Mouse (Mus musculus) lung, postnatal 4 days (tissue): ENCODE data around the gene 2210408I21Rik.

Source experiments
- DNase-seq, 2 experiments: peaks; one replicate each; pipeline ENCODE4 v3.0.0; 2021

2210408I21Rik gene

GRCm38 (mm10) chr13:77514046-77514445 lies 378.7 kb downstream of the 2210408I21Rik start:
- DNase-seq = no peak

- no peak for DNase-seq
Observed at GRCm38 (mm10) chr13:77528960-77529699, 393.8 kb downstream of the 2210408I21Rik start.

- no peak for DNase-seq
Observed at GRCm38 (mm10) chr13:77529760-77530159, 394.4 kb downstream of the 2210408I21Rik start.

GRCm38 (mm10) chr13:77537466-77537865 lies 402.1 kb downstream of the 2210408I21Rik start:
- DNase-seq = no peak

GRCm38 (mm10) chr13:77547486-77548385 lies 412.4 kb downstream of the 2210408I21Rik start:
- no peak for DNase-seq

- no peak for DNase-seq
Observed at GRCm38 (mm10) chr13:77548386-77548695, 413.0 kb downstream of the 2210408I21Rik start.

- DNase-seq = no peak
Observed at GRCm38 (mm10) chr13:77548750-77549149, 413.4 kb downstream of the 2210408I21Rik start.

DNA sequence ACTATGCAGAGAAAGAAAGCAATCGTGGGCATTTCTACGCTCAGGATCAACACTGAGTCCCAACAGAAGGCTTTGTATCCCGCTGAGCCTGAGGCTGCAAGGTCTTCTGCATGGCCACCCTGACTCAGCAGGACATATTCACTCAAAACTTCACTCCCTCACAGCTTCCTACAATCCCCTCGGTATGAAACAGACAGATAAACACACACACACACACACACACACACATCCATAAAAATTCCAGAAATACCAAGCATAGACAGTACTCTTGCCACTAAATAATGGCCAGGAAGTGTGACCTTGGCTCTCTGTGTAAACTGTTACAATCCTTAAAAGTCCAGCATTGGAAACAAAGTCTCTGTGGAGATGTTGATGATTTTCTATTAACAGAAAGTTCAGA lies 458.7 kb downstream of the 2210408I21Rik start:
- no peak for DNase-seq

- no peak for DNase-seq
Observed at GRCm38 (mm10) chr13:77615346-77615745, 480.0 kb downstream of the 2210408I21Rik start.
